Comparison of ENCODE assay signal across 7 mouse cellular contexts in the genomic region with DNA sequence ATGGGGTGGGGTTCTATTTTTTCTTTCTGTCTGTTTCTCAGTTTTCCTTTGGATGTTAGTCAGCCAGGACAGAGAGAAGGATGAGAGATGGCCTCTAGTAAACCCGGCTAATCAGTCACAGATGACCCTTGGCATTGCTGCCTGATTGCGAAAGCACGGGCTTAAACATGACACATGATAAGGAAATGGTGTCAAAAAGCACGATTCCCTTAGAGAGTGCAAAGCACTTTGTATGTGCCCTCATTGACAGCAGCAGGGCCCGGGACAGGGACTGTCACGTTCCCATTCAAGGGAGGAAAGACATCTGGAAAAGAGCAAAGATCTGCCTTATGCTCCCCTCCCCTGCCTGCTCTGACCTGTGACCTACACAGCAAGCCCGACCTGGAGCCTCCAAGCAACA.
DNase-seq lines count a peak whose midpoint lies in the region; ATAC-seq and TF ChIP-seq lines count a peak whose summit lies in the region.

No protein-coding gene starts in this region.

- 30% methylated on average over 7 of the region's 7 CpGs for WGBS in heart, embryonic 15.5 days
- 38% methylated on average over 7 of the region's 7 CpGs for WGBS in liver, embryonic 14.5 days (ENCODE audit: insufficient replicate concordance)
- 81% methylated on average over 7 of the region's 7 CpGs for WGBS in midbrain, postnatal 0 days
- WGBS in midbrain, embryonic 11.5 days = 76% methylated on average over 7 of the region's 7 CpGs

- H3K36me3 ChIP-seq in heart, embryonic 15.5 days = no peaks in the 10 kb centered on the region
- H3K36me3 ChIP-seq in liver, embryonic 14.5 days (replicated peaks; ENCODE audit: control insufficient read depth, insufficient read depth, low read depth) = no peaks in the 10 kb centered on the region
- H3K36me3 ChIP-seq in midbrain, postnatal 0 days (ENCODE audit: insufficient read depth, low read length) = no peaks in the 10 kb centered on the region
- H3K36me3 ChIP-seq in midbrain, embryonic 11.5 days (ENCODE audit: control insufficient read depth, insufficient read depth, low read length) = no peaks in the 10 kb centered on the region

- H3K4me3 ChIP-seq in heart, embryonic 15.5 days = no peak overlapping the region
- no peak overlapping the region for H3K4me3 ChIP-seq in liver, embryonic 14.5 days (ENCODE audit: insufficient read depth in 1 of 2, low read depth in 2 of 2, low read length in 2 of 2)
- no peak overlapping the region for H3K4me3 ChIP-seq in midbrain, postnatal 0 days (ENCODE audit: low read depth, low read length)
- no peak overlapping the region for H3K4me3 ChIP-seq in midbrain, embryonic 11.5 days (ENCODE audit: low read depth, low read length)

- DNase-seq in NIH3T3 (ENCODE audit: low read depth) = peak; percentile 33
- peak; percentile 70 for DNase-seq in adrenal gland, adult 8-10 months
- peak; percentile 26 to 35 (median 28) for DNase-seq in liver, embryonic 14.5 days (ENCODE audit: low read depth in 3 of 3, low spot score in 3 of 3)
- no peak for DNase-seq in right cerebral cortex, postnatal 4 days
- DNase-seq in midbrain, postnatal 0 days (ENCODE audit: low spot score) = no peak
- DNase-seq in midbrain, embryonic 11.5 days (ENCODE audit: low spot score, missing footprints) = no peak

- no peak overlapping the region for H3K4me2 ChIP-seq in heart, embryonic 15.5 days
- H3K4me2 ChIP-seq in liver, embryonic 14.5 days (ENCODE audit: low read depth) = no peak overlapping the region
- H3K4me2 ChIP-seq in midbrain, postnatal 0 days (ENCODE audit: low read depth, low read length, poor library complexity, severe bottlenecking) = no peak overlapping the region
- H3K4me2 ChIP-seq in midbrain, embryonic 11.5 days = no peak overlapping the region

- no peak for TF ChIP-seq CTCF in liver, embryonic 14.5 days (IDR thresholded peaks at IDR 0.05; ENCODE audit: low read depth)
- TF ChIP-seq CTCF in midbrain, postnatal 0 days (IDR thresholded peaks at IDR 0.05) = no peak

- H3K27ac ChIP-seq in heart, embryonic 15.5 days = no peak overlapping the region; the same call in 1 of the 2 replicates
- H3K27ac ChIP-seq in liver, embryonic 14.5 days = no peak overlapping the region
- H3K27ac ChIP-seq in midbrain, postnatal 0 days (ENCODE audit: low read depth, low read length) = no peak overlapping the region
- H3K27ac ChIP-seq in midbrain, embryonic 11.5 days (ENCODE audit: low read depth, low read length) = no peak overlapping the region

- H3K9ac ChIP-seq in heart, embryonic 15.5 days = no peak overlapping the region
- no peak overlapping the region for H3K9ac ChIP-seq in liver, embryonic 14.5 days (replicated peaks)
- H3K9ac ChIP-seq in midbrain, postnatal 0 days (replicated peaks; ENCODE audit: low read length, poor library complexity, severe bottlenecking) = no peak overlapping the region
- H3K9ac ChIP-seq in midbrain, embryonic 11.5 days (ENCODE audit: low read length) = no peak overlapping the region

- peak; percentile 10; the same call in 1 of the 2 replicates for ATAC-seq in heart, embryonic 15.5 days (replicated peaks; ENCODE audit: insufficient number of reproducible peaks, insufficient read depth, low FRiP score, low read depth)
- peak; percentile 69 for ATAC-seq in liver, embryonic 14.5 days (ENCODE audit: insufficient read depth)
- no peak for ATAC-seq in midbrain, postnatal 0 days (ENCODE audit: low FRiP score)
- ATAC-seq in midbrain, embryonic 11.5 days (ENCODE audit: low FRiP score) = no peak

- peaks cover 5% of the 10 kb centered on the region; the same call in 1 of the 2 replicates for H3K4me1 ChIP-seq in heart, embryonic 15.5 days (replicated peaks)
- H3K4me1 ChIP-seq in liver, embryonic 14.5 days (replicated peaks; ENCODE audit: control insufficient read depth in 2 of 2, insufficient read depth in 2 of 2, low read length in 1 of 2) = peaks cover 0 to 9% of the 10 kb centered on the region in 2 experiments; a peak in 2 of 4 replicates
- H3K4me1 ChIP-seq in midbrain, postnatal 0 days (ENCODE audit: insufficient read depth, low read length) = no peaks in the 10 kb centered on the region
- no peaks in the 10 kb centered on the region for H3K4me1 ChIP-seq in midbrain, embryonic 11.5 days (ENCODE audit: control insufficient read depth, insufficient read depth, low read length)

- no peak for TF ChIP-seq EP300 in liver, embryonic 14.5 days (IDR thresholded peaks at IDR 0.05; ENCODE audit: low read depth)

- no peaks in the 10 kb centered on the region for H3K9me3 ChIP-seq in heart, embryonic 15.5 days (replicated peaks)
- H3K9me3 ChIP-seq in liver, embryonic 14.5 days (ENCODE audit: control insufficient read depth, low read length) = no peaks in the 10 kb centered on the region
- H3K9me3 ChIP-seq in midbrain, postnatal 0 days (ENCODE audit: low read length) = no peaks in the 10 kb centered on the region
- no peaks in the 10 kb centered on the region for H3K9me3 ChIP-seq in midbrain, embryonic 11.5 days (ENCODE audit: control insufficient read depth, low read length)

- H3K27me3 ChIP-seq in heart, embryonic 15.5 days = no peaks in the 10 kb centered on the region
- H3K27me3 ChIP-seq in liver, embryonic 14.5 days (ENCODE audit: control insufficient read depth, insufficient read depth, low read length) = no peaks in the 10 kb centered on the region
- no peaks in the 10 kb centered on the region for H3K27me3 ChIP-seq in midbrain, postnatal 0 days (ENCODE audit: insufficient read depth, low read length)
- H3K27me3 ChIP-seq in midbrain, embryonic 11.5 days (ENCODE audit: control insufficient read depth, insufficient read depth, low read length) = no peaks in the 10 kb centered on the region

Comparison
In these comparisons a context has a peak if more than half of its experiments do, and no peak if none do; other contexts are left out.
1. DNase-seq: peak in NIH3T3 (single experiment), adrenal gland, adult 8-10 months (single experiment) and liver, embryonic 14.5 days (3 of 3); none in right cerebral cortex, postnatal 4 days (single experiment), midbrain, postnatal 0 days (single experiment) and midbrain, embryonic 11.5 days (single experiment).
2. ATAC-seq: peak in heart, embryonic 15.5 days (single experiment) and liver, embryonic 14.5 days (single experiment); none in midbrain, postnatal 0 days (single experiment) and midbrain, embryonic 11.5 days (single experiment).